Mouse (Mus musculus) stomach, embryonic 15.5 days (tissue): Measurements from ENCODE around the gene Oxa1l. TPM values are rescaled to one million over a fixed set of nuclear protein-coding genes. Genes with fewer than 3 reads are reported as not detected.
A peak's percentile ranks its signal among the peaks of the same experiment; 100 is the strongest.
"Not testable (repeated sequence)": the region's sequence is repeated elsewhere in the genome, so short reads cannot be mapped to it uniquely, and the experiment has no call there.

Experiments used
- ATAC-seq: fragments of 200-750 bp; cut with Nextera tagmentation; 2 replicates; pipeline ENCODE4 v1.8.0; 2017; ENCODE audit warnings: low read depth, moderate number of reproducible peaks, moderate TSS enrichment; ENCODE audit not compliant: insufficient read depth, low FRiP score
- H3K27ac ChIP-seq: fragments of 300-500 bp; sonication (generic); 2 replicates; pipeline ENCODE4 v1.5.1; 2015; ENCODE audit warnings: mild to moderate bottlenecking, inconsistent platforms
- H3K27me3 ChIP-seq: fragments of 300-500 bp; sonication (generic); replicated peaks from 2 replicates; pipeline ENCODE4 v1.6.1; 2015; ENCODE audit warnings: inconsistent platforms
- H3K36me3 ChIP-seq: fragments of 300-500 bp; sonication (generic); 2 replicates; pipeline ENCODE4 v1.6.1; 2015; ENCODE audit warnings: inconsistent platforms
- H3K4me1 ChIP-seq: fragments of 300-500 bp; sonication (generic); 2 replicates; pipeline ENCODE4 v1.6.1; 2015; ENCODE audit warnings: inconsistent platforms
- H3K4me2 ChIP-seq: fragments of 300-500 bp; sonication (generic); 2 replicates; pipeline ENCODE4 v1.6.1; 2015; ENCODE audit warnings: mild to moderate bottlenecking, inconsistent platforms
- H3K4me3 ChIP-seq: fragments of 300-500 bp; sonication (generic); replicated peaks from 2 replicates; pipeline ENCODE4 v1.5.1; 2015; ENCODE audit warnings: inconsistent platforms
- H3K9ac ChIP-seq: fragments of 300-500 bp; sonication (generic); 2 replicates; pipeline ENCODE4 v1.6.1; 2015; ENCODE audit warnings: inconsistent platforms
- H3K9me3 ChIP-seq: fragments of 300-500 bp; sonication (generic); 2 replicates; pipeline ENCODE4 v1.6.1; 2016; ENCODE audit warnings: inconsistent platforms
- WGBS: fragments of 180-500 bp; shearing (Covaris S2); methylation state at CpG from one replicate; pipeline ENCODE4 v1.1.7; 2015; 5-methylcytosine and 5-hydroxymethylcytosine counted together
- polyA plus RNA-seq: library from polyadenylated mRNA; unstranded; fragments of >200 nt; fragmentation: Nextera tagmentation; extraction: Ambion mirVana; gene quantifications from 2 replicates; pipeline ENCODE4 v1.2.1, GENCODE M21; 2015

Oxa1l gene
- 38.1 and 44.6 TPM in 2 replicates for polyA plus RNA-seq

GRCm38 (mm10) chr14:54360577-54361340 is at the start of gene Oxa1l:
Gene Oxa1l (plus strand): TSS chr14:54360834.
- H3K4me3 ChIP-seq, result peak within 1 kb of the TSS; percentile 89
- H3K36me3 ChIP-seq, result peaks cover 13% of the 10 kb centered on the region
- no peaks in the 10 kb centered on the region for H3K9me3 ChIP-seq
- WGBS, result under 1% methylated on average over 48 of the region's 48 CpGs
- H3K27ac ChIP-seq, result peak within 1 kb of the TSS; percentile 75
- peak; percentile 82 for ATAC-seq
- H3K4me1 ChIP-seq, result 0 out of 2 replicates have a peak, but pooled peaks cover 5% of the 10 kb centered on the region
- peak within 1 kb of the TSS; percentile 91 for H3K9ac ChIP-seq
- no peaks in the 10 kb centered on the region for H3K27me3 ChIP-seq
- peak within 1 kb of the TSS; percentile 66 for H3K4me2 ChIP-seq

GRCm38 (mm10) chr14:54311763-54312162 is 48.9 kb upstream of the Oxa1l start:
- 33% methylated on average over 3 of the region's 3 CpGs for WGBS
- no peak overlapping the region for H3K4me3 ChIP-seq
- no peaks in the 10 kb centered on the region for H3K36me3 ChIP-seq
- H3K4me1 ChIP-seq, result no peaks in the 10 kb centered on the region
- H3K27ac ChIP-seq, result no peak overlapping the region
- no peak overlapping the region for H3K9ac ChIP-seq
- H3K4me2 ChIP-seq, result no peak overlapping the region
- no peaks in the 10 kb centered on the region for H3K9me3 ChIP-seq
- ATAC-seq, result no peak
- no peaks in the 10 kb centered on the region for H3K27me3 ChIP-seq

GRCm38 (mm10) chr14:54321556-54322376 is 38.9 kb upstream of the Oxa1l start:
- H3K4me1 ChIP-seq, result no peaks in the 10 kb centered on the region
- no peak overlapping the region for H3K4me3 ChIP-seq
- no peaks in the 10 kb centered on the region for H3K36me3 ChIP-seq
- 63% methylated on average over 18 of the region's 18 CpGs for WGBS
- H3K9ac ChIP-seq, result no peak overlapping the region
- no peak for ATAC-seq
- H3K4me2 ChIP-seq, result no peak overlapping the region
- no peaks in the 10 kb centered on the region for H3K9me3 ChIP-seq
- H3K27me3 ChIP-seq, result no peaks in the 10 kb centered on the region
- H3K27ac ChIP-seq, result no peak overlapping the region

GRCm38 (mm10) chr14:54324486-54324885 is 36.1 kb upstream of the Oxa1l start:
- no peaks in the 10 kb centered on the region for H3K9me3 ChIP-seq
- no peaks in the 10 kb centered on the region for H3K27me3 ChIP-seq
- ATAC-seq, result no peak
- H3K27ac ChIP-seq, result no peak overlapping the region
- no peak overlapping the region for H3K4me2 ChIP-seq
- WGBS, result 65% methylated on average over 5 of the region's 5 CpGs
- H3K4me3 ChIP-seq, result no peak overlapping the region
- H3K36me3 ChIP-seq, result no peaks in the 10 kb centered on the region
- no peak overlapping the region for H3K9ac ChIP-seq
- no peaks in the 10 kb centered on the region for H3K4me1 ChIP-seq

- H3K9ac ChIP-seq, result no peak overlapping the region
- no peaks in the 10 kb centered on the region for H3K4me1 ChIP-seq
- no peak for ATAC-seq
- H3K27me3 ChIP-seq, result no peaks in the 10 kb centered on the region
- no peaks in the 10 kb centered on the region for H3K9me3 ChIP-seq
- 76% methylated on average over 2 of the region's 2 CpGs for WGBS
- H3K4me3 ChIP-seq, result no peak overlapping the region
- H3K4me2 ChIP-seq, result no peak overlapping the region
- H3K36me3 ChIP-seq, result no peaks in the 10 kb centered on the region
- no peak overlapping the region for H3K27ac ChIP-seq
Measured at GRCm38 (mm10) chr14:54328548-54328947, 32.1 kb upstream of the Oxa1l start.

- Histone ChIP-seq H3K9ac (no peak overlapping the region), H3K9me3 (no peaks in the 10 kb centered on the region), H3K27ac (no peak overlapping the region), H3K4me2 (no peak overlapping the region), H3K4me3 (no peak overlapping the region), H3K4me1 (no peaks in the 10 kb centered on the region), H3K27me3 (no peaks in the 10 kb centered on the region), H3K36me3 (no peaks in the 10 kb centered on the region)
- ATAC-seq, result no peak
- WGBS, result 43% methylated on average over 9 of the region's 9 CpGs
Measured at GRCm38 (mm10) chr14:54329201-54329600, 31.4 kb upstream of the Oxa1l start.

GRCm38 (mm10) chr14:54331178-54331577 is 29.5 kb upstream of the Oxa1l start:
- no peak overlapping the region for H3K4me2 ChIP-seq
- no peaks in the 10 kb centered on the region for H3K4me1 ChIP-seq
- no peak for ATAC-seq
- no peak overlapping the region for H3K9ac ChIP-seq
- no peak overlapping the region for H3K4me3 ChIP-seq
- 83% methylated on average over 1 of the region's 1 CpGs for WGBS
- no peaks in the 10 kb centered on the region for H3K9me3 ChIP-seq
- no peaks in the 10 kb centered on the region for H3K36me3 ChIP-seq
- H3K27me3 ChIP-seq, result no peaks in the 10 kb centered on the region
- H3K27ac ChIP-seq, result no peak overlapping the region

- no peaks in the 10 kb centered on the region for H3K4me1 ChIP-seq
- ATAC-seq, result no peak
- no peak overlapping the region for H3K27ac ChIP-seq
- H3K9ac ChIP-seq, result no peak overlapping the region
- WGBS, result 82% methylated on average over 5 of the region's 5 CpGs
- H3K4me2 ChIP-seq, result no peak overlapping the region
- H3K36me3 ChIP-seq, result no peaks in the 10 kb centered on the region
- no peaks in the 10 kb centered on the region for H3K27me3 ChIP-seq
- H3K9me3 ChIP-seq, result no peaks in the 10 kb centered on the region
- H3K4me3 ChIP-seq, result no peak overlapping the region
Measured at GRCm38 (mm10) chr14:54332176-54333074, 28.2 kb upstream of the Oxa1l start.

- 60% methylated on average over 8 of the region's 8 CpGs for WGBS
- ATAC-seq, result no peak
- Histone ChIP-seq H3K36me3 (no peaks in the 10 kb centered on the region), H3K4me3 (no peak overlapping the region), H3K9me3 (no peaks in the 10 kb centered on the region), H3K4me2 (no peak overlapping the region), H3K9ac (no peak overlapping the region), H3K27me3 (no peaks in the 10 kb centered on the region), H3K4me1 (no peaks in the 10 kb centered on the region), H3K27ac (no peak overlapping the region)
Measured at GRCm38 (mm10) chr14:54333452-54334189, 27.0 kb upstream of the Oxa1l start.

GRCm38 (mm10) chr14:54340836-54341235 is 19.8 kb upstream of the Oxa1l start:
- no peak for ATAC-seq
- 63% methylated on average over 7 of the region's 7 CpGs for WGBS
- Histone ChIP-seq H3K4me3 (no peak overlapping the region), H3K4me1 (no peaks in the 10 kb centered on the region), H3K9ac (no peak overlapping the region), H3K27me3 (no peaks in the 10 kb centered on the region), H3K4me2 (no peak overlapping the region), H3K9me3 (no peaks in the 10 kb centered on the region), H3K36me3 (no peaks in the 10 kb centered on the region), H3K27ac (no peak overlapping the region)

- not testable (repeated sequence) for H3K27ac ChIP-seq, H3K27me3 ChIP-seq, ATAC-seq, H3K36me3 ChIP-seq, H3K4me2 ChIP-seq, H3K4me3 ChIP-seq, H3K4me1 ChIP-seq, H3K9me3 ChIP-seq, H3K9ac ChIP-seq
- 42% methylated on average over 2 of the region's 2 CpGs for WGBS
Measured at GRCm38 (mm10) chr14:54341807-54342206, 18.8 kb upstream of the Oxa1l start.
